Mouse (Mus musculus) midbrain, postnatal 0 days (tissue): Measurements from ENCODE around the gene Rpe65. TPM values are rescaled to one million over a fixed set of nuclear protein-coding genes. Genes with fewer than 3 reads are reported as not detected.

Experiments
- ATAC-seq: fragments of 200-750 bp; cut with Nextera tagmentation; 2 replicates; pipeline ENCODE4 v1.8.0; 2017; ENCODE audit warnings: moderate number of reproducible peaks, mild to moderate bottlenecking, moderate TSS enrichment, moderate library complexity; ENCODE audit not compliant: low FRiP score
- DNase-seq: peaks from one replicate; pipeline ENCODE4 v3.0.0-alpha.2; 2015; ENCODE audit warnings: low spot score
- H3K27ac ChIP-seq: fragments of 300-500 bp; sonication (generic); 2 replicates; pipeline ENCODE4 v1.5.1; 2014; ENCODE audit warnings: low read depth, mild to moderate bottlenecking, low read length, mixed read lengths
- H3K27me3 ChIP-seq: fragments of 300-500 bp; sonication (generic); 2 replicates; pipeline ENCODE4 v1.6.1; 2014; ENCODE audit warnings: low read length, control low read depth, mixed read lengths; ENCODE audit not compliant: insufficient read depth
- H3K36me3 ChIP-seq: fragments of 300-500 bp; sonication (generic); 2 replicates; pipeline ENCODE4 v1.6.1; 2014; ENCODE audit warnings: low read length, control low read depth, mixed read lengths; ENCODE audit not compliant: insufficient read depth
- H3K4me1 ChIP-seq: fragments of 300-500 bp; sonication (generic); 2 replicates; pipeline ENCODE4 v1.6.1; 2014; ENCODE audit warnings: mild to moderate bottlenecking, control low read depth, antibody characterized with exemption, low read length, mixed read lengths; ENCODE audit not compliant: insufficient read depth
- H3K4me2 ChIP-seq: fragments of 300-500 bp; sonication (generic); 2 replicates; pipeline ENCODE4 v1.6.1; 2014; ENCODE audit warnings: low read depth, mild to moderate bottlenecking, low read length, mixed read lengths; ENCODE audit not compliant: poor library complexity, severe bottlenecking
- H3K4me3 ChIP-seq: fragments of 300-500 bp; sonication (generic); 2 replicates; pipeline ENCODE4 v1.5.1; 2014; ENCODE audit warnings: low read depth, mild to moderate bottlenecking, low read length, moderate library complexity
- H3K9ac ChIP-seq: fragments of 300-500 bp; sonication (generic); replicated peaks from 2 replicates; pipeline ENCODE4 v1.6.1; 2014; ENCODE audit warnings: mild to moderate bottlenecking, low read length, moderate library complexity, mixed read lengths; ENCODE audit not compliant: poor library complexity, severe bottlenecking
- H3K9me3 ChIP-seq: fragments of 300-500 bp; sonication (generic); 2 replicates; pipeline ENCODE4 v1.6.1; 2016; ENCODE audit warnings: low read length, control low read depth
- CTCF ChIP-seq: IDR thresholded peaks from 2 replicates; pipeline ENCODE4 v1.5.1; 2016; ENCODE audit warnings: antibody characterized with exemption, mild to moderate bottlenecking
- WGBS: fragments of 180-500 bp; shearing (Covaris S2); extraction: QIAGEN DNeasy Blood & Tissue Kit; methylation state at CpG from one replicate; pipeline ENCODE4 v1.1.7; 2014; 5-methylcytosine and 5-hydroxymethylcytosine counted together
- polyA plus RNA-seq: library from polyadenylated mRNA; unstranded; fragments of >200 nt; fragmentation: Nextera tagmentation; extraction: Ambion mirVana; gene quantifications from 2 replicates; pipeline ENCODE4 v1.2.1, GENCODE M21; 2015
- total RNA-seq: library from RNA; depleted of rRNA; stranded (reverse); fragments of >200 nt; gene quantifications from 2 replicates; pipeline ENCODE4 v1.2.3, GENCODE M21; 2014; rRNA removed

Gene Rpe65
- total RNA-seq = not detected in 2 replicates
- polyA plus RNA-seq = not detected in 2 replicates

GRCm38 (mm10) chr3:159598875-159599274, at the start of gene Rpe65:
Gene Rpe65, plus strand, starts transcription at chr3:159599175.
- H3K4me3 ChIP-seq = no peak within 1 kb of the TSS
- no peaks in the 10 kb centered on the region for H3K9me3 ChIP-seq
- H3K27ac ChIP-seq = no peak within 1 kb of the TSS
- TF ChIP-seq CTCF = no peak
- H3K36me3 ChIP-seq = no peaks in the 10 kb centered on the region
- H3K27me3 ChIP-seq = no peaks in the 10 kb centered on the region
- no peaks in the 10 kb centered on the region for H3K4me1 ChIP-seq
- H3K4me2 ChIP-seq = no peak within 1 kb of the TSS
- DNase-seq (no peak), ATAC-seq (no peak)
- 56% methylated on average over 1 of the region's 1 CpGs for WGBS
- no peak within 1 kb of the TSS for H3K9ac ChIP-seq

- H3K27ac ChIP-seq = no peak overlapping the region
- no peak overlapping the region for H3K4me3 ChIP-seq
- H3K9me3 ChIP-seq = no peaks in the 10 kb centered on the region
- no peak overlapping the region for H3K4me2 ChIP-seq
- no peak for TF ChIP-seq CTCF
- no peak overlapping the region for H3K9ac ChIP-seq
- H3K36me3 ChIP-seq = no peaks in the 10 kb centered on the region
- no peaks in the 10 kb centered on the region for H3K4me1 ChIP-seq
- H3K27me3 ChIP-seq = no peaks in the 10 kb centered on the region
- DNase-seq (no peak), ATAC-seq (no peak; the same call in 1 of the 2 replicates)
Observed at GRCm38 (mm10) chr3:159550224-159550623, 48.8 kb upstream of the Rpe65 start.

GRCm38 (mm10) chr3:159614977-159615376, 16.0 kb downstream of the Rpe65 start:
- WGBS = 65% methylated on average over 1 of the region's 1 CpGs
- DNase-seq (no peak), ATAC-seq (no peak)
- no peak for TF ChIP-seq CTCF
- Histone ChIP-seq H3K27ac (no peak overlapping the region), H3K27me3 (no peaks in the 10 kb centered on the region), H3K36me3 (no peaks in the 10 kb centered on the region), H3K9ac (no peak overlapping the region), H3K9me3 (no peaks in the 10 kb centered on the region), H3K4me1 (no peaks in the 10 kb centered on the region), H3K4me2 (no peak overlapping the region), H3K4me3 (no peak overlapping the region)

GRCm38 (mm10) chr3:159621026-159621425, 22.1 kb downstream of the Rpe65 start:
- H3K27me3 ChIP-seq = no peaks in the 10 kb centered on the region
- no peak overlapping the region for H3K9ac ChIP-seq
- no peak for TF ChIP-seq CTCF
- H3K4me3 ChIP-seq = no peak overlapping the region
- no peaks in the 10 kb centered on the region for H3K4me1 ChIP-seq
- no peak for DNase-seq
- 76% methylated on average over 1 of the region's 1 CpGs for WGBS
- H3K4me2 ChIP-seq = no peak overlapping the region
- H3K27ac ChIP-seq = no peak overlapping the region
- ATAC-seq = no peak
- H3K9me3 ChIP-seq = no peaks in the 10 kb centered on the region
- H3K36me3 ChIP-seq = no peaks in the 10 kb centered on the region

GRCm38 (mm10) chr3:159624010-159624409, 25.0 kb downstream of the Rpe65 start:
- Histone ChIP-seq H3K27me3 (no peaks in the 10 kb centered on the region), H3K4me1 (no peaks in the 10 kb centered on the region), H3K4me3 (no peak overlapping the region), H3K9ac (no peak overlapping the region), H3K27ac (no peak overlapping the region), H3K4me2 (no peak overlapping the region), H3K9me3 (no peaks in the 10 kb centered on the region), H3K36me3 (no peaks in the 10 kb centered on the region)
- ATAC-seq (no peak), DNase-seq (no peak)
- WGBS = 82% methylated on average over 1 of the region's 1 CpGs
- TF ChIP-seq CTCF = no peak

GRCm38 (mm10) chr3:159660741-159661140, 61.8 kb downstream of the Rpe65 start:
- DNase-seq (no peak), ATAC-seq (no peak)
- Histone ChIP-seq H3K27me3 (no peaks in the 10 kb centered on the region), H3K4me3 (no peak overlapping the region), H3K4me2 (no peak overlapping the region), H3K9ac (no peak overlapping the region), H3K4me1 (no peaks in the 10 kb centered on the region), H3K36me3 (no peaks in the 10 kb centered on the region), H3K27ac (no peak overlapping the region), H3K9me3 (no peaks in the 10 kb centered on the region)
- WGBS = 62% methylated on average over 1 of the region's 1 CpGs
- TF ChIP-seq CTCF = 0 out of 2 replicates have a peak, but pooled peaks have one; percentile 12
